Mouse (Mus musculus): ENCODE measurements around the gene Agap2.

Agap2 gene

GRCm38 (mm10) chr10:127078001-127078676, 3.1 kb downstream of the Agap2 start:
- peak; percentile 73 for DNase-seq (ENCODE audit: low spot score)

GRCm38 (mm10) chr10:127078677-127079575, 3.8 kb downstream of the Agap2 start:
- DNase-seq (ENCODE audit: low spot score), result no peak

GRCm38 (mm10) chr10:127079665-127080391, 4.7 kb downstream of the Agap2 start:
- no peak for DNase-seq (ENCODE audit: low spot score)

- DNase-seq (ENCODE audit: low spot score), result no peak
Measured at GRCm38 (mm10) chr10:127080901-127081780, 6.1 kb downstream of the Agap2 start.

GRCm38 (mm10) chr10:127081996-127082620, 7.0 kb downstream of the Agap2 start:
- no peak for DNase-seq (ENCODE audit: low spot score)

GRCm38 (mm10) chr10:127083292-127083914, 8.3 kb downstream of the Agap2 start:
- no peak for DNase-seq (ENCODE audit: low spot score)

GRCm38 (mm10) chr10:127083915-127084306, 8.8 kb downstream of the Agap2 start:
- no peak for DNase-seq (ENCODE audit: low spot score)

GRCm38 (mm10) chr10:127085052-127085451, 10.0 kb downstream of the Agap2 start:
- DNase-seq (ENCODE audit: low spot score), result no peak

GRCm38 (mm10) chr10:127085633-127086032, 10.5 kb downstream of the Agap2 start:
- no peak for DNase-seq (ENCODE audit: low spot score)

GRCm38 (mm10) chr10:127090560-127091411, 15.7 kb downstream of the Agap2 start:
- DNase-seq (ENCODE audit: low spot score), result no peak

- no peak for DNase-seq (ENCODE audit: low spot score)
Measured at GRCm38 (mm10) chr10:127091507-127092396, 16.7 kb downstream of the Agap2 start.

GRCm38 (mm10) chr10:127092742-127093141, 17.7 kb downstream of the Agap2 start:
- no peak for DNase-seq (ENCODE audit: low spot score)

GRCm38 (mm10) chr10:127094382-127094802, 19.3 kb downstream of the Agap2 start:
- DNase-seq (ENCODE audit: low spot score), result no peak

- no peak for DNase-seq (ENCODE audit: low spot score)
Measured at GRCm38 (mm10) chr10:127098514-127098913, 23.4 kb downstream of the Agap2 start.

GRCm38 (mm10) chr10:127099191-127099590, 24.1 kb downstream of the Agap2 start:
- no peak for DNase-seq (ENCODE audit: low spot score)

- no peak for DNase-seq (ENCODE audit: low spot score)
Measured at GRCm38 (mm10) chr10:127099868-127100267, 24.8 kb downstream of the Agap2 start.

GRCm38 (mm10) chr10:127100414-127100813, 25.3 kb downstream of the Agap2 start:
- DNase-seq (ENCODE audit: low spot score), result no peak

- DNase-seq (ENCODE audit: low spot score), result no peak
Measured at GRCm38 (mm10) chr10:127101151-127101550, 26.1 kb downstream of the Agap2 start.

GRCm38 (mm10) chr10:127103631-127104030, 28.5 kb downstream of the Agap2 start:
- no peak for DNase-seq (ENCODE audit: low spot score)

All from left cerebral cortex, adult 11 months (tissue).